Mouse (Mus musculus) intestine, embryonic 14.5 days (tissue): Measurements from ENCODE around the gene Gpr39. TPM values are rescaled to one million over a fixed set of nuclear protein-coding genes. Genes with fewer than 3 reads are reported as not detected.

ENCODE experiments used
- ATAC-seq: fragments of 200-750 bp; cut with Nextera tagmentation; replicated peaks from 2 replicates; pipeline ENCODE4 v1.8.0; 2017; ENCODE audit warnings: low read depth, moderate number of reproducible peaks, moderate TSS enrichment, moderate library complexity; ENCODE audit not compliant: low FRiP score, low TSS enrichment
- DNase-seq: peaks from one replicate; pipeline ENCODE4 v3.0.0-alpha.2; 2018; ENCODE audit warnings: low spot score
- H3K27ac ChIP-seq: fragments of 300-500 bp; sonication (generic); 2 replicates; pipeline ENCODE4 v1.5.1; 2014; ENCODE audit warnings: low read depth, mild to moderate bottlenecking, control low read depth
- H3K27me3 ChIP-seq: fragments of 300-500 bp; sonication (generic); replicated peaks from 2 replicates; pipeline ENCODE4 v1.6.1; 2014; ENCODE audit warnings: low read length, control low read depth; ENCODE audit not compliant: control insufficient read depth, insufficient read depth
- H3K36me3 ChIP-seq: fragments of 300-500 bp; sonication (generic); 2 replicates; pipeline ENCODE4 v1.6.1; 2014; ENCODE audit warnings: low read length, control low read depth; ENCODE audit not compliant: control insufficient read depth, insufficient read depth
- H3K4me1 ChIP-seq: fragments of 300-500 bp; sonication (generic); replicated peaks from 2 replicates; pipeline ENCODE4 v1.6.1; 2014; ENCODE audit warnings: low read length, control low read depth, mixed read lengths; ENCODE audit not compliant: control insufficient read depth, insufficient read depth
- H3K4me2 ChIP-seq: fragments of 300-500 bp; sonication (generic); 2 replicates; pipeline ENCODE4 v1.6.1; 2014; ENCODE audit warnings: low read length
- H3K4me3 ChIP-seq: fragments of 300-500 bp; sonication (generic); 2 replicates; pipeline ENCODE4 v1.5.1; 2014; ENCODE audit warnings: low read depth, low read length, control low read depth, mixed read lengths
- H3K9ac ChIP-seq: fragments of 300-500 bp; sonication (generic); 2 replicates; pipeline ENCODE4 v1.6.1; 2014; ENCODE audit warnings: mild to moderate bottlenecking, low read length
- H3K9me3 ChIP-seq: fragments of 300-500 bp; sonication (generic); 2 replicates; pipeline ENCODE4 v1.6.1; 2016; ENCODE audit warnings: low read length, control low read depth; ENCODE audit not compliant: control insufficient read depth
- WGBS: fragments of 180-500 bp; shearing (Covaris S2); extraction: QIAGEN DNeasy Blood & Tissue Kit; methylation state at CpG from one replicate; pipeline ENCODE4 v1.1.7; 2014; 5-methylcytosine and 5-hydroxymethylcytosine counted together
- polyA plus RNA-seq: library from polyadenylated mRNA; unstranded; fragments of >200 nt; fragmentation: Nextera tagmentation; extraction: Ambion mirVana; gene quantifications from 2 replicates; pipeline ENCODE4 v1.2.1, GENCODE M21; 2014

Gpr39 gene
- polyA plus RNA-seq, 1 experiment from 2014 or later: 6.3 TPM

DNA sequence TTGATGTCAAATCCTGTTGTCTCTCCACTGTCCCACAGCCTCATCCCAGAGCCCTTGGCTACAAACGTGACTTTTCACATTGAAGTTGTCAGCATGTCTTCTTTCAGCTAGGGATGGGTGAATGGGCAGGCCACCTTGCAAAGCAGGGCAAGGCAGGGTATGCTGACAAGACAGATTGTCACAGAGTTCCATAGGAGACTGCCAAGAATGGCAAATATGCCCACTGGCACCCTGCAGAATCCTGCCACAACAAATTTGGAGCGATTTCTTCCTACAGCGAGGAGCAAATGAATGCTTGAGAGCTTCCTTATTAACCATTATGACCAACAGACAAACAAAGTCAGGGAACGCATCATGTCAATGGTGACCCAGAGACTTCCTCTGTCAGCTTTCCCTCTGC is 16.6 kb upstream of the Gpr39 start:
- WGBS: 84% methylated on average over 4 of the region's 4 CpGs
- Histone ChIP-seq H3K27me3 (no peaks in the 10 kb centered on the region), H3K9ac (no peak overlapping the region), H3K4me1 (no peaks in the 10 kb centered on the region), H3K36me3 (no peaks in the 10 kb centered on the region), H3K4me2 (no peak overlapping the region), H3K4me3 (no peak overlapping the region), H3K9me3 (no peaks in the 10 kb centered on the region), H3K27ac (no peak overlapping the region)
- DNase-seq (peak; percentile 25), ATAC-seq (no peak)

DNA sequence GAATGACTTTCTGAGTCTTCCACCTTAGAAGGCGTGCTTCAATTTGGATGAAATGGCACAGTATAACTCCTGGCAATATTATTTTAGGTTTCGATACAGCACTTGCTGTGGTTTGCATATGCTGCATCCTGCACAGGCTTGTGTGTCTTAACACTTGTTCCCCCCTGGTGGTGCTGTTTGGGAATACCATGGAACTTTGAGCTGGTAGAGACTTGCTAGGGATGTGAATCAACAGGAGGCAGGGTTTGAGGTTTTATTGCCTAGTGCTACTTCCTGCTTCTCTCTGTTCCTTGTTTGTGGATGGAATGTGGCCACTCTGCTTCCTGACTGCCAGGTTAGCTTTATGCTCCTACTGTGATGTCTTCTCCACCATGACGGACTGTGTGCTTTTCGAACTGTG is 15.9 kb upstream of the Gpr39 start:
- Histone ChIP-seq H3K27me3 (no peaks in the 10 kb centered on the region), H3K4me1 (no peaks in the 10 kb centered on the region), H3K9me3 (no peaks in the 10 kb centered on the region), H3K27ac (no peak overlapping the region), H3K36me3 (no peaks in the 10 kb centered on the region), H3K4me3 (no peak overlapping the region), H3K9ac (no peak overlapping the region), H3K4me2 (no peak overlapping the region)
- DNase-seq (peak; percentile 6), ATAC-seq (no peak)
- 89% methylated on average over 4 of the region's 4 CpGs for whole genome bisulfite sequencing

DNA sequence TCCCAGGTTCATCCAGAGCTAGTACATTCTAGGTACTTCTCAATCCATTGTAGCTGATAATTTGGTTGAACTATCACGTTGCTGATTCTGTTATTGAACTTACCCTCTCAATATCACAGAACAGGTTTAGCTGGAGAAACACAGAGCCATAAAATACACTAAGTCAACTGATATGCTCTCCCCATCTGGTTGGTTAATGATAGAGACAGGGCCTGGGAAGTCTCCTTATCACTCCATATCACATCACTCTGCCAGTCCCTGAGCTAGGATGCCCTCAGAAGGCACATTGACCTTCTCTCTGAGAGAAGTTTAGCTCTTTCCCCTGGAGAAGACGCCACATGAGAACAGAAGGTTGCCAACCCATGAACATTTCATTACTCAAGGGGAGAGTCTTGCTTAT is 14.7 kb upstream of the Gpr39 start:
- H3K4me2 ChIP-seq: no peak overlapping the region
- H3K4me3 ChIP-seq: no peak overlapping the region
- DNase-seq (no peak), ATAC-seq (peak; percentile 67; the same call in 1 of the 2 replicates)
- H3K9ac ChIP-seq: no peak overlapping the region
- H3K27ac ChIP-seq: no peak overlapping the region
- no peaks in the 10 kb centered on the region for H3K36me3 ChIP-seq
- H3K27me3 ChIP-seq: no peaks in the 10 kb centered on the region
- 64% methylated on average over 2 of the region's 2 CpGs for WGBS
- no peaks in the 10 kb centered on the region for H3K9me3 ChIP-seq
- H3K4me1 ChIP-seq: no peaks in the 10 kb centered on the region

DNA sequence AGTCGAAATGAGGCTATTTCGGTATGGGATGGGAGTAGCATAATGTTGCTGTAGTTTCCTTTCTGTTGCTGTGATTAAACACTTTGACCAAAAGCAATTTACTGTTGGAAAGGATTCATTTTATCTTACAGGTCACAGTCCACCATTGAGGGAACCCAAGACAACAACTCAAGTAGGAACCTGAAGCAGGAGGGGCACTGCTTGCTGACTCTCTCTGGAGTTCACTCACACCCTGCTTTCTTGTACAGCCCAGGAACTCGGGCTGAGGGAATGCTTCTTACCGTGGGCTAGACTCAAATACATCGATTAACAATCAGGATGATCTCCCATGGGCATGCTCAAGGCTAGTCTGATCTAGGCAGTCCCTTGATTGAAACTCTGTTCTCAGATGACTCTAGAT is 14.1 kb upstream of the Gpr39 start:
- Histone ChIP-seq H3K4me3 (no peak overlapping the region), H3K36me3 (no peaks in the 10 kb centered on the region), H3K9ac (no peak overlapping the region), H3K27ac (no peak overlapping the region), H3K27me3 (no peaks in the 10 kb centered on the region), H3K9me3 (no peaks in the 10 kb centered on the region), H3K4me2 (no peak overlapping the region), H3K4me1 (no peaks in the 10 kb centered on the region)
- WGBS: 86% methylated on average over 5 of the region's 5 CpGs
- ATAC-seq (no peak), DNase-seq (no peak)

DNA sequence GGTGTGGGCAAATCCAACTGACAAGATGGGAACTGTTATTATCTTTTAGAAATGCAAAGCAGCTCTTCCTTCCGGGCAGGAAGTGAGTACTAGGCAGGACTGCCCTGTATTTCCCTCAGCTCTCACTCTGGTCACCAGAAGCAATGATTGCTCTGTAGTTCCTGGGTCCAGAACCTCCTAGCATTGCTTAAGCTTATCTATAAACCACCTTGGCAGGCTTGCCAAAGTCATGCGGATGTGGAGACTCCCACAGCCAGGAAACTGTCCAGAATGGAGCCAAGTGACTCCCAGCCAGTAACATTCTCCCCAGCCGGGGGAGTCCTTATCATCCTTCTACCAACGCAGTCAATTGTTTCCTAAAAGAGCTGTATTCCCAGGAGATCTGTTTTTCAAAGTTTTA is 13.7 kb upstream of the Gpr39 start:
- H3K9ac ChIP-seq: no peak overlapping the region
- H3K4me1 ChIP-seq: no peaks in the 10 kb centered on the region
- ATAC-seq: no peak
- H3K9me3 ChIP-seq: no peaks in the 10 kb centered on the region
- H3K27ac ChIP-seq: no peak overlapping the region
- no peaks in the 10 kb centered on the region for H3K27me3 ChIP-seq
- H3K36me3 ChIP-seq: no peaks in the 10 kb centered on the region
- DNase-seq: no peak
- no peak overlapping the region for H3K4me2 ChIP-seq
- 54% methylated on average over 4 of the region's 4 CpGs for WGBS
- no peak overlapping the region for H3K4me3 ChIP-seq

DNA sequence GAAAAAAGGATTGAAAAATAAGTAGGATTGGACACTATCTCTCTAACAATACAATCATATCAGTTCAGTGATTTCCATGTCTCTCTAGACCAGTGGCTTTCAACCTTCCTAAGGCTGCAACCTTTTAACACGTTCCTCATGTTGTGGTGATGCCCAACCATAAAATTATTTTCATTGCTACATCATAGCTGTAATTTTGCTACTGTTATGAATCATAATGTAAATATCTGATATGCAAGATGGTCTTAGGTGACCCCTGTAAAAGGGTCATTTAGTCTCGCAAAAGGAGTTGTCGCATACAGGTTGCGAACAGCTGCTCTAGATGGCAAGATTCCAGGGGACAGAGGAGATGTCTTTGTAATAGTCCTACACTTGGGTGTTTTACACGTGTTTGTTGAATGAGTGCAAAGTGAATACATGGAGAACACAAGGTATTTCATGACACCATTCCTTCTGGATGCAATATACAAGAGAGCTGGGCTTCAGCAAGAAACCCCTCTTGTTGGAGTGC is 11.6 kb upstream of the Gpr39 start:
- no peak overlapping the region for H3K9ac ChIP-seq
- no peak overlapping the region for H3K4me2 ChIP-seq
- H3K36me3 ChIP-seq: no peaks in the 10 kb centered on the region
- H3K27me3 ChIP-seq: no peaks in the 10 kb centered on the region
- WGBS: 64% methylated on average over 5 of the region's 5 CpGs
- no peak overlapping the region for H3K4me3 ChIP-seq
- no peaks in the 10 kb centered on the region for H3K4me1 ChIP-seq
- no peak for DNase-seq
- no peak overlapping the region for H3K27ac ChIP-seq
- H3K9me3 ChIP-seq: no peaks in the 10 kb centered on the region
- ATAC-seq: no peak

DNA sequence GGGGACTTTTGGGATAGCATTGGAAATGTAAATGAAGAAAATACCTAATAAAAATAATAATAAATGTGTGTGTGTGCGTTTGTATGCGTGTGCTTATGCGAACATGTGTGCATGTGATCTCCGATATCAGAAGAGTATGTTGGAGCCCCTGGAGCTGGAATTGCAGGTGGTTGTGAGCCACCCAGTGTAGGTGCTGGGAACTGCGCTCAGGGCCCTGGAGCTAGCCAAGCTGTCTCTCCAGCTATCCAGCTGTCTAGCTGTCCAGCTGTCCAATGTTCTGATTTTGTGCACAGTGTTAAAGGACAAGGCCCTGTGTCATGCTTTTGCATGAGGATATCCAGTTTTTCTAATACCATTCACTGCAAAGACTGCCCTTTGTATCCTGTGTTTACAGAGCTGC is 7.8 kb upstream of the Gpr39 start:
- Histone ChIP-seq H3K9ac (no peak overlapping the region), H3K4me2 (no peak overlapping the region), H3K27ac (no peak overlapping the region), H3K4me3 (no peak overlapping the region), H3K27me3 (no peaks in the 10 kb centered on the region), H3K36me3 (no peaks in the 10 kb centered on the region), H3K9me3 (no peaks in the 10 kb centered on the region), H3K4me1 (no peaks in the 10 kb centered on the region)
- WGBS: 86% methylated on average over 5 of the region's 5 CpGs
- DNase-seq: no peak
- no peak for ATAC-seq

DNA sequence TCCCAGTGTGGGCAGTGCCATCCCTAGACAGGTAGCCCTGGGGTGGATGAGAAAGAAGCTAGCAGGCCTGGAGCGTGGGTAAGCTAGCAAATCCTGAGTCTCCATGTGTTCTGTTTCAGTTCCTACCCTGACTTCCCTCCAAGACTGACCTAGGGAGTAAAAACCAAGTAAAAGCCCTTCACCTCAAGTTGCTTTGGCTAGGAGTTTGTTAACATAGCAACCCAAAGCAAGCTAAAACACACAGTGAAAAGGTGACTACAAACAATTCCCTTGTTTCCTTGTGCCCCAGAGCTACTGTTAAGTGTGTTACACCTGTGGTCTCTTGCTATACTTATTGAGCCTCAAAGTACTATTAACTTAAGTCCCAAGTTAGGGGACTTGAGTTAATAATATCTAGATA is 1.6 kb upstream of the Gpr39 start:
- 91% methylated on average over 1 of the region's 1 CpGs for WGBS
- Histone ChIP-seq H3K9me3 (no peaks in the 10 kb centered on the region), H3K36me3 (no peaks in the 10 kb centered on the region), H3K4me1 (no peaks in the 10 kb centered on the region), H3K9ac (no peak overlapping the region), H3K27me3 (no peaks in the 10 kb centered on the region), H3K27ac (no peak overlapping the region), H3K4me2 (no peak overlapping the region), H3K4me3 (no peak overlapping the region)
- ATAC-seq (no peak), DNase-seq (no peak)

DNA sequence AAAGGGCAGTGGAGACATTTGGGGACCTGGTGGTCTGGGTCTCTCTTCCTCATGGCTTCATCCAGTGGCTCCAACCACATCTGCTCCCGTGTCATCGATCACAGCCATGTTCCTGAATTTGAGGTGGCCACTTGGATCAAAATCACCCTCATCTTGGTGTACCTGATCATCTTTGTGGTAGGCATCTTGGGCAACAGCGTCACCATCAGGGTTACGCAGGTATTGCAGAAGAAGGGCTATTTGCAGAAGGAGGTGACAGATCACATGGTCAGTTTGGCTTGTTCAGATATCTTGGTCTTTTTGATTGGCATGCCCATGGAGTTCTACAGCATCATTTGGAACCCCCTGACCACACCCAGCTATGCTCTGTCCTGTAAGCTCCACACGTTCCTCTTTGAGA is 491 bp downstream of the Gpr39 start:
- Histone ChIP-seq H3K27me3 (no peaks in the 10 kb centered on the region), H3K9me3 (no peaks in the 10 kb centered on the region), H3K4me3 (peak overlapping the region; percentile 23), H3K4me1 (no peaks in the 10 kb centered on the region), H3K36me3 (no peaks in the 10 kb centered on the region), H3K9ac (no peak overlapping the region), H3K27ac (peak overlapping the region; percentile 77; the same call in 1 of the 2 replicates), H3K4me2 (peak overlapping the region; percentile 34)
- ATAC-seq: peak; percentile 17; the same call in 1 of the 2 replicates
- WGBS: 80% methylated on average over 5 of the region's 5 CpGs
- peak; percentile 76 for DNase-seq
